Mouse (Mus musculus): ENCODE data around the gene Cdcp2. TPM values are rescaled to one million over a fixed set of nuclear protein-coding genes. Genes with fewer than 3 reads are reported as not detected.
A peak's percentile ranks its signal among the peaks of the same experiment; 100 is the strongest.

The Cdcp2 gene
- polyA plus RNA-seq, 1 experiment from 2014 or later = not detected

- no peak overlapping the region for H3K4me2 ChIP-seq (ENCODE audit: low read length)
- no peak overlapping the region for H3K9ac ChIP-seq (ENCODE audit: low read length)
- H3K9me3 ChIP-seq (replicated peaks; ENCODE audit: control insufficient read depth, low read length) = no peaks in the 10 kb centered on the region
- H3K4me3 ChIP-seq (ENCODE audit: low read depth, low read length) = no peak overlapping the region
- ATAC-seq (no peak), DNase-seq (ENCODE audit: low spot score) (no peak)
- H3K36me3 ChIP-seq (ENCODE audit: control insufficient read depth, insufficient read depth, low read length) = no peaks in the 10 kb centered on the region
- H3K27ac ChIP-seq (ENCODE audit: low read depth, low read length) = no peak overlapping the region
- H3K4me1 ChIP-seq (ENCODE audit: control insufficient read depth, insufficient read depth, low read length) = peaks cover 9% of the 10 kb centered on the region
- no peaks in the 10 kb centered on the region for H3K27me3 ChIP-seq (replicated peaks; ENCODE audit: control insufficient read depth, insufficient read depth, low read length)
- WGBS = 90% methylated on average over 3 of the region's 3 CpGs
Measured at GRCm38 (mm10) chr4:107082185-107082584, 14.5 kb upstream of the Cdcp2 start.

GRCm38 (mm10) chr4:107083126-107083525 lies 13.6 kb upstream of the Cdcp2 start:
- Histone ChIP-seq H3K9ac (ENCODE audit: low read length) (no peak overlapping the region), H3K27me3 (replicated peaks; ENCODE audit: control insufficient read depth, insufficient read depth, low read length) (no peaks in the 10 kb centered on the region), H3K36me3 (ENCODE audit: control insufficient read depth, insufficient read depth, low read length) (no peaks in the 10 kb centered on the region), H3K4me2 (ENCODE audit: low read length) (no peak overlapping the region), H3K9me3 (replicated peaks; ENCODE audit: control insufficient read depth, low read length) (no peaks in the 10 kb centered on the region), H3K27ac (ENCODE audit: low read depth, low read length) (no peak overlapping the region), H3K4me3 (ENCODE audit: low read depth, low read length) (no peak overlapping the region), H3K4me1 (ENCODE audit: control insufficient read depth, insufficient read depth, low read length) (peaks cover 9% of the 10 kb centered on the region)
- DNase-seq (ENCODE audit: low spot score) = no peak
- 97% methylated on average over 4 of the region's 4 CpGs for WGBS
- ATAC-seq = no peak

- H3K36me3 ChIP-seq (ENCODE audit: control insufficient read depth, insufficient read depth, low read length) = no peaks in the 10 kb centered on the region
- no peak overlapping the region for H3K4me3 ChIP-seq (ENCODE audit: low read depth, low read length)
- no peak overlapping the region for H3K4me2 ChIP-seq (ENCODE audit: low read length)
- no peak for ATAC-seq
- DNase-seq (ENCODE audit: low spot score) = no peak
- peak overlapping the region; percentile 9; the same call in 1 of the 2 replicates for H3K9ac ChIP-seq (ENCODE audit: low read length)
- H3K27me3 ChIP-seq (replicated peaks; ENCODE audit: control insufficient read depth, insufficient read depth, low read length) = no peaks in the 10 kb centered on the region
- peaks cover 9% of the 10 kb centered on the region for H3K4me1 ChIP-seq (ENCODE audit: control insufficient read depth, insufficient read depth, low read length)
- WGBS = 54% methylated on average over 1 of the region's 1 CpGs
- H3K27ac ChIP-seq (ENCODE audit: low read depth, low read length) = peak overlapping the region; percentile 56
- no peaks in the 10 kb centered on the region for H3K9me3 ChIP-seq (replicated peaks; ENCODE audit: control insufficient read depth, low read length)
Measured at GRCm38 (mm10) chr4:107084343-107084742, 12.3 kb upstream of the Cdcp2 start.

DNA sequence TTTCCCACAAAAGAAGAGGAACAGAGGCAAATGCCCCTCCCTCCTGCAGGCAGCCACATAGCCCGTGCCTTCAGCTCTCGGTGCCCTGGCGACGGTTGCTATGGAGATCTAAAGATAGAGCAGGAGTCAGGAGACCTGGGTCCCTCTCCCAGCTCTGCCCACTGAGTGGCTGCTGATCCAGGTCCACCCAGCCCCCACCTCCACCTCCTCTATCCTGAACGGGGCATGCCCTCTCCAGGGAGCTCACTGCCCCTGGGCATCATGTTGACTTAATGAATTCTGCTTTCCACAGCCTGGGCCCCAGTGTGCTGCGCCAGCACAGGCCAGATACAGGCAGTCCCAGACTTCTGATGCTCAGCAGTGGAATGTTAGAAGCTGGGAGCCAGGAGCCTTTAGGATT lies 11.8 kb upstream of the Cdcp2 start:
- Histone ChIP-seq H3K9ac (ENCODE audit: low read length) (peak overlapping the region; percentile 9; the same call in 1 of the 2 replicates), H3K36me3 (ENCODE audit: control insufficient read depth, insufficient read depth, low read length) (no peaks in the 10 kb centered on the region), H3K27ac (ENCODE audit: low read depth, low read length) (peak overlapping the region; percentile 56), H3K4me3 (ENCODE audit: low read depth, low read length) (no peak overlapping the region), H3K4me1 (ENCODE audit: control insufficient read depth, insufficient read depth, low read length) (peaks cover 9% of the 10 kb centered on the region), H3K9me3 (replicated peaks; ENCODE audit: control insufficient read depth, low read length) (no peaks in the 10 kb centered on the region), H3K4me2 (ENCODE audit: low read length) (no peak overlapping the region), H3K27me3 (replicated peaks; ENCODE audit: control insufficient read depth, insufficient read depth, low read length) (no peaks in the 10 kb centered on the region)
- ATAC-seq (peak; percentile 87), DNase-seq (ENCODE audit: low spot score) (peak; percentile 75)
- WGBS = 3% methylated on average over 6 of the region's 6 CpGs

DNA sequence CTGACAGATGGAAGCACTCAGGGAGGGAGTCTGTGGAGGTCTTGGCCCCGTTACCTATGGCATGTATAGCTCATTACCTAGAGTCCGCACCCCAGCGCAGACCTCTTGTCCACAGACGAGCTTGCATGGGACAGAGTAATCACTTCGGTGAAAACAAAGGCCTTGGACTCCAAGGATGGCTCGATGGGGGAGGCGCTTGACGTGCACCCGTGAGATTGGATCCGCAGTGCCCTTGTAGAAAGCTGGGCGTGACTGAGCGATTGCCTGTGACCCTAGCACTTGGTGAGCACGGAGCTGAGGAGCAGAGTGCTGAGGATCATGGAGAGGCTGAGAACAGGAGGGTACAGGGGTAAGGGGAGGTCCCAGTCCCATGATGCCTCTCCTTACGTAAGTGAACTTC lies 5.0 kb upstream of the Cdcp2 start:
- Histone ChIP-seq H3K27me3 (replicated peaks; ENCODE audit: control insufficient read depth, insufficient read depth, low read length) (no peaks in the 10 kb centered on the region), H3K9ac (ENCODE audit: low read length) (no peak overlapping the region), H3K4me1 (ENCODE audit: control insufficient read depth, insufficient read depth, low read length) (0 out of 2 replicates have a peak, but pooled peaks cover 2% of the 10 kb centered on the region), H3K27ac (ENCODE audit: low read depth, low read length) (no peak overlapping the region), H3K9me3 (replicated peaks; ENCODE audit: control insufficient read depth, low read length) (no peaks in the 10 kb centered on the region), H3K4me2 (ENCODE audit: low read length) (no peak overlapping the region), H3K36me3 (ENCODE audit: control insufficient read depth, insufficient read depth, low read length) (no peaks in the 10 kb centered on the region), H3K4me3 (ENCODE audit: low read depth, low read length) (no peak overlapping the region)
- WGBS = 82% methylated on average over 14 of the region's 14 CpGs
- DNase-seq (ENCODE audit: low spot score) = no peak
- no peak for ATAC-seq

DNA sequence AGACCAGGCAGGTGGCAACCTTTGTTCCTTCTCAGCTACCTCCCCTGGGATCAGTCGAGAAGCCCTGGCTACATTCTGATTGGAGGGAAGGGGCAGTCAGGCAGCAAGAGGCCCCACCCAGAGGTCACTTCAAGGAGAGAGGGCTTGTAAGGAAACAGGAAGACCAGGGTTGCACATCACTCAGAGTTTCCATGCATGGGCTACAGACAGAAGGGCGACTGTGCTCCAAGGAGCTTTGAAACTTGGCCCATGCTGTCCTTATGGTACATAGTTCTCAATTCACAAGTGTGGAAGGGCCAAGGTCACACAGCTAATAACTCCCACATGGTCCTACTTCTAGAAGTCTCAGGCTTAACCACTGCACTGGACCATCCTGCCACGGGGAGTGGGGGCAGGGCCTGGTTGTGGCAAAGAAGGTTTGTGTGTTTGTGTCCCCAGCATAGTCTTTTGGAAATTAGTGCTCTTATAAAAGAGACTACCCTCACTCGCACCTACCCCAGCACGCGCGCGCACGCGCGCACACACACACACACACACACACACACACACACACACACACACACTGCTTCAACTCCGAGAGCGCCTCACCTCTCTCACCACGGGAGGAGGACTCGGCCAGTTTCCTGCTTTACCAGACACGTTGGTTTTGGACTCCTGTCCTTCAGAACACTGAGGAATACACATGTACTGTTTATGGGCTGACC lies 2.1 kb upstream of the Cdcp2 start:
- Histone ChIP-seq H3K27me3 (replicated peaks; ENCODE audit: control insufficient read depth, insufficient read depth, low read length) (no peaks in the 10 kb centered on the region), H3K4me2 (ENCODE audit: low read length) (no peak overlapping the region), H3K27ac (ENCODE audit: low read depth, low read length) (no peak overlapping the region), H3K36me3 (ENCODE audit: control insufficient read depth, insufficient read depth, low read length) (no peaks in the 10 kb centered on the region), H3K4me3 (ENCODE audit: low read depth, low read length) (no peak overlapping the region), H3K9ac (ENCODE audit: low read length) (no peak overlapping the region), H3K9me3 (replicated peaks; ENCODE audit: control insufficient read depth, low read length) (no peaks in the 10 kb centered on the region), H3K4me1 (ENCODE audit: control insufficient read depth, insufficient read depth, low read length) (0 out of 2 replicates have a peak, but pooled peaks cover 5% of the 10 kb centered on the region)
- ATAC-seq = no peak
- no peak for DNase-seq (ENCODE audit: low spot score)
- WGBS = 82% methylated on average over 16 of the region's 16 CpGs

DNA sequence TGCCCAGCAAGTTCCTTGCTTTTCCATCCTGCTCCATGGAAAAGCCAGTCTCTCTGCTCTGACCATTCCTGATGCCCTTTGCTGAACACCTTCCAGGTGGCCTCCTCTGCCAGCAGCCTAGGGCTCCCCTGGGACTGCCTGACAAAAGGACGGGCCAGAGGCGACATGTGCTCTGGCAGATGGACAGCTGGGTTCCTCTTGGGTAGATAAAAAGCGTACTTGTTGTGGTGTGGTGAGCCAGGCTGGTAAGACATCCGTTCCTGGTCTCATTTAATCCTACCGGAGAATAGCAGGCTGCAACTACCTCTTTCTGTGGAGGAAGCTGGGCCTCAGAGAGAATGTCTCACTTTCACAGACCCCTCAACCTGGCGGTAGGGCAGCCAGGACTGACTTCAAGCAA lies 648 bp upstream of the Cdcp2 start:
- no peak for ATAC-seq
- DNase-seq (ENCODE audit: low spot score) = peak; percentile 17
- WGBS = 30% methylated on average over 6 of the region's 6 CpGs
- H3K27me3 ChIP-seq (replicated peaks; ENCODE audit: control insufficient read depth, insufficient read depth, low read length) = no peaks in the 10 kb centered on the region
- peak overlapping the region; percentile 39; the same call in 1 of the 2 replicates for H3K27ac ChIP-seq (ENCODE audit: low read depth, low read length)
- no peaks in the 10 kb centered on the region for H3K36me3 ChIP-seq (ENCODE audit: control insufficient read depth, insufficient read depth, low read length)
- no peak overlapping the region for H3K4me3 ChIP-seq (ENCODE audit: low read depth, low read length)
- H3K4me1 ChIP-seq (ENCODE audit: control insufficient read depth, insufficient read depth, low read length) = 0 out of 2 replicates have a peak, but pooled peaks cover 5% of the 10 kb centered on the region
- no peak overlapping the region for H3K9ac ChIP-seq (ENCODE audit: low read length)
- H3K9me3 ChIP-seq (replicated peaks; ENCODE audit: control insufficient read depth, low read length) = no peaks in the 10 kb centered on the region
- H3K4me2 ChIP-seq (ENCODE audit: low read length) = no peak overlapping the region

- WGBS = 65% methylated on average over 15 of the region's 15 CpGs
- H3K4me2 ChIP-seq (ENCODE audit: low read length) = no peak overlapping the region
- H3K9me3 ChIP-seq (replicated peaks; ENCODE audit: control insufficient read depth, low read length) = no peaks in the 10 kb centered on the region
Measured at GRCm38 (mm10) chr4:107097871-107098270, 1.2 kb downstream of the Cdcp2 start.

GRCm38 (mm10) chr4:107098375-107098774 lies 1.7 kb downstream of the Cdcp2 start:
- H3K4me3 ChIP-seq (ENCODE audit: low read depth, low read length) = no peak overlapping the region
- H3K4me2 ChIP-seq (ENCODE audit: low read length) = no peak overlapping the region
- H3K36me3 ChIP-seq (ENCODE audit: control insufficient read depth, insufficient read depth, low read length) = no peaks in the 10 kb centered on the region
- DNase-seq (ENCODE audit: low spot score) (no peak), ATAC-seq (no peak)
- H3K27me3 ChIP-seq (replicated peaks; ENCODE audit: control insufficient read depth, insufficient read depth, low read length) = no peaks in the 10 kb centered on the region
- no peak overlapping the region for H3K27ac ChIP-seq (ENCODE audit: low read depth, low read length)
- no peaks in the 10 kb centered on the region for H3K9me3 ChIP-seq (replicated peaks; ENCODE audit: control insufficient read depth, low read length)
- WGBS = 85% methylated on average over 10 of the region's 10 CpGs
- H3K4me1 ChIP-seq (ENCODE audit: control insufficient read depth, insufficient read depth, low read length) = 0 out of 2 replicates have a peak, but pooled peaks cover 5% of the 10 kb centered on the region
- H3K9ac ChIP-seq (ENCODE audit: low read length) = no peak overlapping the region

More at GRCm38 (mm10) chr4:107097871-107098270, 1.2 kb downstream of the Cdcp2 start:
- no peaks in the 10 kb centered on the region for H3K27me3 ChIP-seq (replicated peaks; ENCODE audit: control insufficient read depth, insufficient read depth, low read length)
- ATAC-seq = no peak
- no peak overlapping the region for H3K4me3 ChIP-seq (ENCODE audit: low read depth, low read length)
- no peak overlapping the region for H3K9ac ChIP-seq (ENCODE audit: low read length)
- H3K27ac ChIP-seq (ENCODE audit: low read depth, low read length) = no peak overlapping the region
- no peaks in the 10 kb centered on the region for H3K36me3 ChIP-seq (ENCODE audit: control insufficient read depth, insufficient read depth, low read length)
- DNase-seq (ENCODE audit: low spot score) = no peak
- 0 out of 2 replicates have a peak, but pooled peaks cover 5% of the 10 kb centered on the region for H3K4me1 ChIP-seq (ENCODE audit: control insufficient read depth, insufficient read depth, low read length)
